Mouse (Mus musculus): ENCODE data around the gene A930033H14Rik.

GRCm38 (mm10) chr10:69163216-69163615 lies 49.7 kb downstream of the A930033H14Rik start:
- TF ChIP-seq CTCF (IDR thresholded peaks at IDR 0.05; ENCODE audit: control insufficient read depth, insufficient read depth, insufficient replicate concordance, low read depth, low read length) (no peak), POLR2A (IDR thresholded peaks at IDR 0.05; ENCODE audit: control insufficient read depth, low read depth, low read length) (no peak)
